Mouse (Mus musculus) lung, postnatal 4 days (tissue): Measurements from ENCODE around the gene Arhgap20.

ENCODE experiments used
- DNase-seq, 2 experiments: peaks; one replicate each; pipeline ENCODE4 v3.0.0; 2021

The Arhgap20 gene

GRCm38 (mm10) chr9:51764921-51765416, at the start of gene Arhgap20:
Gene Arhgap20, plus strand, starts transcription at chr9:51765337.
- DNase-seq, result peak; percentile 78 to 85

DNA sequence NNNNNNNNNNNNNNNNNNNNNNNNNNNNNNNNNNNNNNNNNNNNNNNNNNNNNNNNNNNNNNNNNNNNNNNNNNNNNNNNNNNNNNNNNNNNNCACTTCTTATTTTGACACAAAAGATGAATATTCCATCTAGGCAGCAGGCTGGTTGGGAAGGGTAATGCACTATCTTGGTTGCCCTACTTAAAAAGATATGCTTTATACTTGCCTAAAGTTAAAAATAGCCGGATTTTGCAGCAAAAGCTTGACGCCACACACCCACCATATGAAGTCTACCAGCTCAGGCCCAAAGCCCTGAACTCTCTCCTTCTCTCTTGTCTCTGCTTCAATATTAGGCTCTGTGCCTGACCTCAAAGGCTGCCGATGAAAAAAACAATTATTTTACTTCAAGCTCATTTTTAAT, 46.3 kb upstream of the Arhgap20 start:
- no peak for DNase-seq

- DNase-seq, result peak; percentile 70 to 73
These were observed 37.2 kb upstream of the Arhgap20 start for GRCm38 (mm10) chr9:51727960-51728359.

DNA sequence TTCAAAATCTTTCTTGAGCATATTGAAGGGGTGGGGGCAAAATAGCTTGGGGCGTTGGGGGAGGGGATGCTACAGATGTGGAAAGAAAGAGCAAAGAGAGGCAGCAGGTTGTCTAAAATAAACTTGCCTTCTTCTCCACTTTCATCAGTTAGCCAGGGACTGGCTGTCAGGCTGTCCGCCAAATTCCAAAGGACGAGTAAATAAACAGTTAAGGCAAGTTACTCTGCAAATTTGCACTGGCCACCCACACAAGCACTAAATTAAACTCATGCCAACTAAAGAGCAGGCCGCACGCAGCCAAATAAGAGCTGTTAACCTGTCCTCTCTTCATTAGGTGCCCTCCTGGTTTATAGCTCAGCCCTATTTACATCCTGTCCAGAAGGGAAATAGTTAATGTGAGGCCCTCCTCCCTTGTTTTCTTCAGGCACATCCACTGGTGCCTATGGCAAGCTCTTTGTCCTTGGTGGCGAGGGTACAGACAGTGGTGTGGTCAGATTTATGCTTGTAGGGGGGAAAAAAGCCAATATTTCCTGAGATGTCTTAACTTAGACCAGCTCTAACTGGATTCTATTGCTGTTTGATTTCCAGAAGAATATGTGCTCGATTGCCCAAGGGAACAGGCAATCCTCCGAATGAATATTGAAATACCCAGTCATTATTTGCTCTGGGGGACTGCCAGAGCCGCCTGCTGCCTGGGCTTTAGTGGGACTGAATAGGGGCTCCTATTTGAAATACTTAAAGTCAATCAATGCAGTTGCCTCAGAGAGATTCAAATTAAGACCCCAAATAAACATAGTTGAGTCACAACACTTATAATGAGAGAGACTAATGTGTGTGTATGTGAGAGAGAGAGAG, 29.7 kb upstream of the Arhgap20 start:
- no peak for DNase-seq

DNA sequence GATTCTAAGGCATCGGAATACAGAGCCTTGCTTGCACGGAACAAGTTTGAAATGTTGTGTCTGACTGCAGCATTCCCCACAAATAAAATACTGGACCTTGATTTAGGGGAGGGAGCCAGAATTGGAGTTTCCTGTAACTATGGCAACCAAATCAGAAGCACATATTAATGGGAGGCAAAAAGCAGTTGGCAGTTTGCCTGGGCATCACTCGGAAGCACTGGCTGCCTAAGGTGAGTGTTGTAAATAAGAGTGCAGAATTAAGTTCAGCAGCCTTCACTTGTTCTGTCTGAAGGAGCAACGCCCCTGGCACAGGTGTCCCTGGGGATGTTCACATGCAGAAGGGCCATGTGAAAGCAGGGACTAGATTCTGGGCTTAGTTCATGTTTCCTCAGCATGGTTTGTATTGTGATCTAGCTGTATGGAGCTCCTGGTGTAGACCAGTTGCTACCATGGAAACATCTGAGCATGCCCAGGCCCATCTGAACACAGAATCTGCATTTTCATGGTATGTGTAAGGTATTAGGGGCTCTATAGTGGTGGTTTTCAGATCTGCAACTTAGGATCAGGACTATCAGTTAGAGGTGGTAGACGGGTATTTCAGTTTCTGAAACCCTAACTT, 28.3 kb upstream of the Arhgap20 start:
- DNase-seq, result no peak

- no peak for DNase-seq
These were observed 26.8 kb upstream of the Arhgap20 start for GRCm38 (mm10) chr9:51738349-51738748.

- no peak for DNase-seq
These were observed 25.3 kb upstream of the Arhgap20 start for GRCm38 (mm10) chr9:51739826-51740225.

DNA sequence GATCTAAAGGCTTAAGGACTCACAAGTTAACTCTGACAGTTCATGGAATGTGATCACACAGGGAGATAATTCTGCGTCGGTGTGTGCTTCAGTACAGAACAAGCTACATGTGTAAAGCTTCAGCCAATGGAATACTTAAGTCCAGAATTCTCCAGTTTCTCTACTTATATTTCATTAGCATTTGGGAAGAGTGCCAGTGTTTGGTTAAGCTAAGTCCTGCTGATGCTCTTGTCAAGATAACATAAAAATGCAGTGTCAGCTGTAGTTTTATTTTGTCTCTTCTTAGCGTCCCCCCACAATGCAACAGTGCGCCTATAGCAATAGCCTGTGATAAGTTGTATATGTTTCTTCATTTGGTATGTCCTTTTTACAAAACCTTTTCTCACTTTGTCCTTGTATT, 15.0 kb upstream of the Arhgap20 start:
- no peak for DNase-seq

DNA sequence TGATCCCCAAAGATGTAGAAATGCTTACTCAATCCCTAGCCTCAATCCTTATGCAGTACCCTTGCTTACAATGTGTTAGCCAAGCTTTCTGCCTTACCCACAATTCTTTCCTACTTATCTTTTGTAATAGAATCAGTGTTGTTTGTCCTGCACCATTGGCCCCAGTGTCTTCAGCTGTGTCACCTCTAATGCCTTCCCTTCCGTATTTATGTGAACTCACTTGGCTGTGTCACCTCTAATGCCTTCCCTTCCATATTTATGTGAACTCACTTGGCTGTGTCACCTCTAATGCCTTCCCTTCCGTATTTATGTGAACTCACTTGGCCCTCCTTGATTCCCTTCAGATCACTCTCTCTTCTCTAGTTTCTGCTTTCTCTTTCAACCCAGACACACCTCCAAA, 4.1 kb upstream of the Arhgap20 start:
- no peak for DNase-seq

- DNase-seq, result peak in 1 of 2 experiments; percentile 40
These were observed 879 bp upstream of the Arhgap20 start for GRCm38 (mm10) chr9:51764041-51764875.

- peak; percentile 52 to 54 for DNase-seq
These were observed 459 bp downstream of the Arhgap20 start for GRCm38 (mm10) chr9:51765417-51766174.

GRCm38 (mm10) chr9:51766175-51767062, 1.3 kb downstream of the Arhgap20 start:
- DNase-seq, result peak; percentile 25 to 38

DNA sequence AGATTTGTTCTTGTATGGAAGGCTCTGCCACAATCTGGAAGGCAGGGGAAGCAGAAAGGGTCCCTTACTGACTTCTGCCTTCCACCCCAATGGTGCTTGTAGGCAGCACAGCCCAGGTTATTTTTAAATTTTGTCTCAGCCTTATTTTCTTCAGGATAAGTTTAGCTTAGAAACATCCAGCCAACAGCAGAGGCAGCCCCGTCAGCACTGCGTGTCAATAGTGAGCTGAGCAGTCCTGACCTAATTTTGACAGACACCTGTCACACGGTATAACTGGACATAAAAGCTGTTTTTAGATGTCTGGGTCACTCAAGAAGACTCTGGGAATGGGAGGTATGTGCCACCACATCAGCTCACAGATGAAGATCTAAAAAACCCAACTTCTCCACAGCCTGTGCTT, 9.1 kb downstream of the Arhgap20 start:
- no peak for DNase-seq

DNA sequence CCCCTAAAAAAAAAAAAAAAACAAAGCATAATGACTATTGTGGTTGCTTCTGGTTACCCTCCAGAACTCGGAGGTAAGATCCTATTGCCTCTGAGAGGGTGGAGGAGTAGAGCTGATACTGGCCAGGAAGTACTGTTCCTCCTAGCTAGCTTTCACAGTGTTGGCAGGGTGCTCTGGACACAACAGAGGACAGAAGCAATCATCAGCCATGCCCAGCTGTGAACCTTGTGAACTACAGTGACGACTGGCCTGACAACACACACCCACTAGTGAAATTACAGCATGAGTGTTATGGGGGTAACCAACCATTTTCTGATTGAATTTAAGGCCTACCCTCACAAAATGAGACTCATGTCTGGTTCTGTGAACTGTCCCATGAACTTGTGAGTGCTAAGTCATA, 11.3 kb downstream of the Arhgap20 start:
- DNase-seq, result no peak

DNA sequence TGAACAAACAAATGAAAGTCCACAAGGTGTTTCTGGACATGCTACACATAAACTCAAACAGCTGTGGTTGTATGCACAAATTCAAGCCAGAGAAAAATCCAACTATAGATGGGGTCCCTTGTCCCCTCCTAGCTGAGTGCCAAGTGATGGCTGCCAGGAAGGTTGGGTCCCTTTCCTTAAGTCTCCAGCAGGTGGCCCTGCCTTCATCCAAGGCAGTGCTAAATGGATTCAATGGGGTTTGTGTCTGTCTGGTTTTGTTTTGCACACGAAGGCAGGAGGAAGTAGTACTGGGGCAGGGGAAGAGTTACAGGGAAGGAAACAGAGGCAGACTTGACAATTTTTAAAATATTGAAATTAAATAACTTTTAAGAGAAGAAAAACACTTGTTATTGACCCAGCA, 12.0 kb downstream of the Arhgap20 start:
- DNase-seq, result no peak

DNA sequence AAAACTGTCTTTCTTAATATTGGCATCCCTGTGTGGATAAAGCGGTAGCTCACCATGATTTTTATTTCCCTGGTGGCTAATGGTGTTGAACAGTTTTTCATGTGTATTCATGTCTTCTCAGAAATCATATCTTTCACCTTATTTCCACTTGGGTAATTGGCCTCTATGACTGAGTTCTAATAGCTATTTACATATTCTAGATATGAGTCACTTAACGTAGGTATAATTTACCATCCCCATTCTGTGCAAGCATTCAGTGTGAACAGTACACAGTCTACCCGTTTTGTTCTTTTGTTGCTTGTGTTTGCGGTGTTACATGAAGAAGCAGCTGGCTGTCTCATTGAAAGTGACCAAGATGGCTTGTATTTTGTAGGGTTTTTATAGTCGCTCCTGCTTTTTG, 14.1 kb downstream of the Arhgap20 start:
- DNase-seq, result no peak

- no peak for DNase-seq
These were observed 16.0 kb downstream of the Arhgap20 start for GRCm38 (mm10) chr9:51781092-51781491.

GRCm38 (mm10) chr9:51787380-51787779, 22.2 kb downstream of the Arhgap20 start:
- no peak for DNase-seq

DNA sequence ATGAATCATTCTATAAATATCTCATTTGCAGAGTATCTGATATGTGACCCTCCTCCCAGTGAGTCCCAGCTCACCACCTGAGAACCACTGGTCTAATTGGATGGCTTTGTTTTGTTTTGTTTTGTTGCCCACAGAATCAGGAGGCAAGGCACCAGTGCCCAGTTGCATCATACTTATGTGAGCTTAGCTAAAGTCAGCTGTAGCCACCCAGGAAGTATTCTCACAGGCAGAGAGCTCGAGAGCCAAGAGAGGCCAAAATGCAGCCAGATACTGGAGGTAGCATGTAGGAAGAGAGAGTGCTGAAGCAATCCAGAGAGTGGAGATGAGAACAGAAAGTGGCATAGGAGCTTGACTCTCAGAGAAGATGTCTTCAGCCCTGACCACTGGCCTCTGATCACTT, 23.3 kb downstream of the Arhgap20 start:
- no peak for DNase-seq

DNA sequence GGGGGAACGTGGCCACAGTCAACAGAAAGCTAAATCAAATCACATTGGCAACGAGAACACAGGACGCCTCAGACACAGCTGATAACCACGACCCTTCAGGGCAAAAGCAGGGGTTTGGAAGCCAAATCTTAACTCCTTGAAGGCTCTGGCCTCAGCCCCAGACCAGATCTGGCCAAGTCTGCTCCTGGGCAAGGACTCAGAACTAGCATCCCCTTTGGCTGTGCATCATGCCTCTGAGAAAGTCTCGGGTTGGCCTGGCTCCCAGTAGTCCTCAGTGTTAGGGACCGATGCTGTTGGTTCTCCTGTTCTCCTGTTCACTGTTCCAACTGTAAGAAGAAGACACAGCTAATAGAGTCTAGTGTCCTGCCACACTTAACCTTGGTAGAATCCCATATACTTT, 30.1 kb downstream of the Arhgap20 start:
- peak; percentile 32 to 66 for DNase-seq

GRCm38 (mm10) chr9:51798251-51798650, 33.1 kb downstream of the Arhgap20 start:
- DNase-seq, result no peak
